Mouse (Mus musculus): ENCODE results near the gene Olfr625-ps1. TPM values are rescaled to one million over a fixed set of nuclear protein-coding genes. Genes with fewer than 3 reads are reported as not detected.
"Not testable (repeated sequence)": the region's sequence is repeated elsewhere in the genome, so short reads cannot be mapped to it uniquely, and the experiment has no call there.

Olfr625-ps1 gene
- not detected for total RNA-seq (2021)
- long read RNA-seq, experiment 1, result 0 reads
- long read RNA-seq, experiment 2, result 0 reads

DNA sequence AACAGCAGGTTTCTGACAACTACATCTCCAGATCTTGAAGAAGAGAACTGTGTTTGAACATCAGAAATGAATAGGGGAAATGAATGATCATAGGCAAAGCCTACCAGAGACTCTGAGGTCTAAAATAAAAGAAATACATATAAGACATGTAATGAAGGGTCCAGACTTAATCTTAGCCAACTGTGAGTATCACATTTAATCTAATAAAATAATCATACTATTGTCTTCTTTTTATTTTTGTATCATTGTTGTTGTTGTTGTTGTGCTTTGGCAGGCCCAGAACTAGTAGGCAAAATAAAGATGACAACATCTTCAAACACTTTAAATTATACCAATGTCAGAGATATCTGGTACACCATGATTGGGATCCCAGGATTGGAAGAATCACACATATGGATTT, at the start of gene Olfr625-ps1:
Gene Olfr625-ps1, plus strand, starts transcription at position 301 of the 400 bp plus-strand sequence.
- DNase-seq, result no peak

DNA sequence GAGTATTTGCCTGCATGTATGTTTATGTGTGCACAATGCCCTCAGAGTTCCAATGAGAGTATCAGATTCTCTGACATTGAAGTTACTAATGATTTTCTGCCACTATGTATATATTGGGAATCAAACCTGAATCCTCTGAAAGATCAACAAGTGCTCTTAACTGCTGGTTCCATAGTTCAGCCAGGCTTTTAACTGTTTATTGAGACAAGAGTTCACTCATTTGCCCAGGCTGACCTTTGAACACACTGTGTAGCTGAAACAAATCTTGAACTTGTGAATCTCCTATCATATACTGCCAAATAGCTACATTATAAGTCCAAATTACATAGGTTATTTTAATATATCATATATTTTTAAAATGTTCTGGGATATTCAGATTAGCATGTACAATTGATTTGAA, 45.7 kb upstream of the Olfr625-ps1 start:
- DNase-seq, result no peak

DNA sequence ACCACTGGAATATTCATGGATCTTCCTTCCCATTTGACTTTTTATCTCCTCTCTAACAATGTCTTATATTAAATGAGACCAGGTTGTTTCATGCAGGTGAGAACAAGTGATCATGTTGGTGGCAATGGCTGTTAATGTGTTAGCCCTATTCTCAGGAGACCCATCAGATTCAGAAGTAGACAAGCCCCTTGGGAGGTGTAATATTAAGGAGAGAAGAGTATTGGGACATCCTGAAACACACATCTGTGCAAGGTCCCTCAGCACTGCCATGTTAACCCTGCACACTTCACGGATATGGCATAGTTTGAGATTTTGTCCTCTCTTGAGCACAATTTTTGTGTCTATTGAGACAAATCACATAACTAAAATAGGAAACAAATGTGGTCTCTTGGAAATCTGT, 39.9 kb upstream of the Olfr625-ps1 start, which contains the start of gene Olfr622:
Gene Olfr622, minus strand, starts transcription at position 101 of the 400 bp plus-strand sequence.
- no peak for DNase-seq

DNA sequence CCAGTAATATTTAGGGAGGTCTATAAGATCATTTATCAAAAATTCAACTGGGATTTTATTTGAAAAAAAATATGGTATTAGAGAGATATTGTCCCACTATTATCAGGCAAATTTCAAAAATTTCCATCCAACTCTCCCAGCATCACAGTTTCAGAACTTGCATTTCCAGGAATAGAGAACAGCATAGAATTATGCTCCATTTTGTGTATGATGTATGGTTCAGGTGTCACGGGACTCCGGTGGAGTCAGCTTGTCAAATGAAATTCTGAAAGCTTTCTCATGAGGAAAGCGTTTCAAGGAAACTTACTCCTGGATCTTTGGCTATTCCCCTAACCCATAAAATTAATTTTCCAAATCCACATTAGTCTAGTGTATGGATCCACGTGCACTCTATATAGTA, 38.5 kb upstream of the Olfr625-ps1 start:
- no peak for DNase-seq

DNA sequence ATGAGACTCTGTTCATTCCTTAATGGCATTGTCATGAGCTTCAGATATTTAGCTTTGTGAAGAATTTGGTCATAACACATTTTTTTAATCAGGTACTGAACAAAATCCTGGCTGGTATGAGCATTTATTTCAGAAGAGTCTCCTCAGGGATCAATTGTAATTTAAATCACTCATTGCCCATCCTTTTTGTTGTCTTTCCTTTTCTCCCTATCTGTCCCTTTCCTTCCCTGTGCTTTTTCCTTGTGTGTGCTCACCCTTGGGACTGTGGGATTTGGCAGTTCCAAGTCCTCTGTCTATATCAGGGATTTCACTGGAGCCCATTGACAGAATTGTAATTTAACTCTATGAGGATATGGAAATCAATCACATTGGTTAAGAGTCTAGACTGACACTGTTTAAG, 18.9 kb upstream of the Olfr625-ps1 start, which contains the start of gene Olfr623:
Gene Olfr623, minus strand, starts transcription at position 101 of the 400 bp plus-strand sequence.
- no peak for DNase-seq

DNA sequence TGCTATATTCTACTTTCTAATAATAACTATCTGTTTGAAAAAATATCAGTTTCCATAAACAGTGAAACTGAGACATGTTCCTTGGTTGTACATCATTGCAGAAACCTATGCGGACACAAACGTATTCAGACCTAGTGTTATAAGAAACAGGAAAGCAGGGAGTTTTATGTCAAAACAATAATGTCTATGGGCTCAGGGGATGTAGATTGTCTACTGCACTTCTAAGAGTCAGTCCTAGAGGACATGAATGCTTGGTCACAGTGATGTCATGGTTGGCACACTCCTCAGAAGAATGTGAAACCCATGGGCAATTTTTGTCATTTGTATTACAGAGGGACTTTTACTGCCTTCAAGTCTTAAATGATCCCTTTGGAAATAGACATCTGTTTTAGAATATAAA, 11.4 kb upstream of the Olfr625-ps1 start, which contains the start of gene Olfr624:
Gene Olfr624, minus strand, starts transcription at position 101 of the 400 bp plus-strand sequence.
- DNase-seq, result no peak

DNA sequence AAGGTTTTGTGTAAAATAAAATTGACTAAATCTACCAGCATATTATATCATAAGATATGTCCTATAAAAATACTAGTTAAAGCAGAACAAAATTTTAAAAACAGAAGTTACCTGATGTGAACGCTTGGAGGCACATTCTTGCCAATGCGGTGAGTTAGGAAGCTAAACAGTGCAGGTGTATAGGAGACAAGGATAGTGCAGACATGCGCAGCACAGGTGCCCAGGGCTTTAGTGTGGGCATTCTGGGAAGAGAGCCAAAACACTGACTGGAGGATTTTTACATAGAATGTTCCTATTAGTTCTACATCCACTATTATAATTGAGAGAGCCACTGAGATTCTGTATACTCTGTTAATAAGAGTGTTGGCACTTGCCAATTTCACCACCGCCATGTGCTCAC, 16.9 kb downstream of the Olfr625-ps1 start:
- DNase-seq, result no peak

DNA sequence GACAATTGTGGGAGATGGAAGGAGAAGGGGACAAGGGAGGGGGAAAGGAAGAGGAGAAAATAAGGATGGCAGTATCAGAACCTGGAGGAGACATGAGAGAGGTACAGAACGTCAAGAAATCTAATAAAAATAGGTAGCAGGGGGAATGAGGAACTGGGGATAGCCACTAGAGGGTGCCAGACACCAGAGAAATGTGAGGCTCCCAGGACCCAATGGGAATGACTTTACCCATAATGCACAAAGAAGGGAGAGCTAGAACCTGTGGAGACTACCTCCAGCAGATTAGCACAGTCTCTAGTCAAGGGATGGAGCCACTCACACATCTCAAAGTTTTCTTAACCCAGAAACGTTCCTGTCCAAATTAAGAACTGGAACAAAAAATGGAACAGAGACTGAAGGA, 29.5 kb downstream of the Olfr625-ps1 start:
- no peak for DNase-seq

DNA sequence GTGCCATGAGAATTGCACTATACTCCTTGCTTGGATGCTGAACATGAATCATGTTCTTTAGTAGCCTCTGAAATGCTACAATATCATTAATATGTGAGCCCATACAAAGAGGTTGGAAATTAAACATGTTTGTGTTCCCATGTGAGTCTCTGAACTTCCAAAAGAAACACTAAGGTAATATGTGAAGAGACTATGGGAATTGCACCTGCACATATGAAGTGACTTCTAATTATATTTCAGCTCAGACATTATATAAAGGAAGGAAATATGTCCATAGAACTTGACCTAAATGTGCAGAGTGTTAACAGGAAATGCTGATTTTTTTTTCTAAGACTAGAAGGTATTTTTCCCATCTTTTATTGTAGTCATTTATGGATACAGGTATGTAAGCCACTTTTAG, 31.9 kb downstream of the Olfr625-ps1 start, which contains the start of gene Olfr243:
Gene Olfr243, plus strand, starts transcription at position 301 of the 400 bp plus-strand sequence.
- DNase-seq, result no peak

DNA sequence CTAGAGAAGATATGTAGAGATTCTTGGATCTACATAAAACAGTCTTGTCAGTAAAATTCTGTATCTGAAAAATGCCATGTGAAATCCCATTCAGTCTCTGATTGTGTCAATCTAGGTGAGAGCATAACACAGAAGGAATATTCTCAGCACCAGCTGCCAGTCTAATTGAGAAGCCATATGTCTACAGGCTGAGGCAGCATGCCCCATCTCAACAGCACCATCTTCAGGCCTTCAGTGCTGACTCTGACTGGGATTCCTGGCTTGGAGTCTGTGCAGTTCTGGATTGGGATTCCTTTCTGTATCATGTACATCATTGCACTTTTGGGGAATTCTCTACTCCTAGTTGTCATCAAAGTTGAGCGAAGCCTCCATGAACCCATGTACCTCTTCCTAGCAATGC, 33.9 kb downstream of the Olfr625-ps1 start:
- DNase-seq, result not testable (repeated sequence)

DNA sequence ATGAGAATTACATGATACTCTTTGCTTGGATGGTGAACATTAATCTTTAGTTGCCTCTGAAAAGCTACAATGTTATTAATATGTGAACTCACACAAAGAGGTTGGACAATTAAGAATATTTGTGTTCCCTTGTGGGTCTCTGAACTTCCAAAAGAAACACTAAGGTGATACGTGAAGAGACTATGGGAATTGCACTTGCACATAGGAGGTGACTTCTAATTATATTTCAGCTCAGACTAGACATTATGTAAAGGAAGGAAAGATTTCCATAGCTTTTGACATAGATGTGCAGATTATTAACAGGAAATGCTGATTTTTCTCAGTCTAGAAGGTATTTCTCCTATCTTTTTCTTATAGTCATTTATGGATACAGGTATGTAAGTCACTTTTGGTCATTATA, 47.6 kb downstream of the Olfr625-ps1 start, which contains the start of gene Olfr628:
Gene Olfr628, plus strand, starts transcription at position 301 of the 400 bp plus-strand sequence.
- no peak for DNase-seq

Other genes starting within 250 kb of the Olfr625-ps1 start
- not detected for gene Olfr605, start 237.3 kb upstream of the Olfr625-ps1 start, total RNA-seq (2021)
- gene Olfr606, start 233.7 kb upstream of the Olfr625-ps1 start, total RNA-seq (2021), result not detected
- not detected for gene Olfr607, start 218.6 kb upstream of the Olfr625-ps1 start, total RNA-seq (2021)
- gene Olfr608, start 212.8 kb upstream of the Olfr625-ps1 start, total RNA-seq (2021), result not detected
- not detected for gene Olfr609, start 184.7 kb upstream of the Olfr625-ps1 start, total RNA-seq (2021)
- not detected for gene Olfr610, start 170.6 kb upstream of the Olfr625-ps1 start, total RNA-seq (2021)
- not detected for gene Olfr611, start 161.9 kb upstream of the Olfr625-ps1 start, total RNA-seq (2021)
- not detected for gene Olfr612, start 140.0 kb upstream of the Olfr625-ps1 start, total RNA-seq (2021)
- gene Olfr613, start 134.6 kb upstream of the Olfr625-ps1 start, total RNA-seq (2021), result not detected
- gene Olfr615, start 126.6 kb upstream of the Olfr625-ps1 start, total RNA-seq (2021), result not detected
- not detected for gene Olfr616, start 113.6 kb upstream of the Olfr625-ps1 start, total RNA-seq (2021)
- gene Olfr617, start 109.7 kb upstream of the Olfr625-ps1 start, total RNA-seq (2021), result not detected
- gene Olfr618, start 92.6 kb upstream of the Olfr625-ps1 start, total RNA-seq (2021), result not detected
- not detected for gene Olfr619, start 82.1 kb upstream of the Olfr625-ps1 start, total RNA-seq (2021)
- gene Olfr620, start 70.2 kb upstream of the Olfr625-ps1 start, total RNA-seq (2021), result not detected
- gene Olfr622, start 40.0 kb upstream of the Olfr625-ps1 start, total RNA-seq (2021), result not detected
- gene Olfr623, start 19.0 kb upstream of the Olfr625-ps1 start, total RNA-seq (2021), result not detected
- under 1 TPM; 0.06 to 0.09 TPM for gene Olfr624, start 11.5 kb upstream of the Olfr625-ps1 start, total RNA-seq (2021)
- not detected for gene Olfr243, start 32.0 kb downstream of the Olfr625-ps1 start, total RNA-seq (2021)
- gene Olfr628, start 47.7 kb downstream of the Olfr625-ps1 start, total RNA-seq (2021), result not detected
- gene Olfr629, start 62.2 kb downstream of the Olfr625-ps1 start, total RNA-seq (2021), result not detected
- gene Olfr630, start 74.6 kb downstream of the Olfr625-ps1 start, total RNA-seq (2021), result not detected
- not detected for gene Olfr69, start 88.9 kb downstream of the Olfr625-ps1 start, total RNA-seq (2021)
- gene Olfr68, start 97.0 kb downstream of the Olfr625-ps1 start, total RNA-seq (2021), result not detected
- not detected for gene Olfr67, start 109.1 kb downstream of the Olfr625-ps1 start, total RNA-seq (2021)
- gene Hbb-bt, start 131.3 kb downstream of the Olfr625-ps1 start, total RNA-seq (2021), result 100 to 1,000 TPM; 489 to 710 TPM
- gene Hbb-bs, start 145.4 kb downstream of the Olfr625-ps1 start, total RNA-seq (2021), result 1,000 to 10,000 TPM; 3,542 to 4,429 TPM
- not detected for gene Hbb-bh2, start 157.8 kb downstream of the Olfr625-ps1 start, total RNA-seq (2021)
- gene Hbb-bh1, start 160.4 kb downstream of the Olfr625-ps1 start, total RNA-seq (2021), result not detected
- not detected for gene Hbb-y, start 170.5 kb downstream of the Olfr625-ps1 start, total RNA-seq (2021)
- gene Olfr66, start 203.5 kb downstream of the Olfr625-ps1 start, total RNA-seq (2021), result not detected
- not detected for gene Olfr64, start 211.8 kb downstream of the Olfr625-ps1 start, total RNA-seq (2021)
- not detected for gene Olfr65, start 220.8 kb downstream of the Olfr625-ps1 start, total RNA-seq (2021)
- gene Olfr631, start 246.1 kb downstream of the Olfr625-ps1 start, total RNA-seq (2021), result not detected